Mouse (Mus musculus) splenic B cell, adult 2 months (primary cell): ENCODE results near the gene Insc.

Experiments
- DNase-seq: peaks from one replicate; pipeline ENCODE4 v3.0.0-alpha.2; 2011; ENCODE audit warnings: low read depth, low spot score
- H3K27me3 ChIP-seq: 2 replicates; pipeline ENCODE4 v1.6.1; 2012; ENCODE audit warnings: mild to moderate bottlenecking, low read length, moderate library complexity, mixed read lengths; ENCODE audit not compliant: control insufficient read depth, poor library complexity, insufficient read depth, severe bottlenecking
- H3K36me3 ChIP-seq: 2 replicates; pipeline ENCODE4 v1.6.1; 2012; ENCODE audit warnings: mild to moderate bottlenecking, low read length, moderate library complexity, mixed read lengths; ENCODE audit not compliant: control insufficient read depth, poor library complexity, insufficient read depth, severe bottlenecking

Gene Insc

GRCm38 (mm10) chr7:114822736-114823135, 79.2 kb downstream of the Insc start:
- Histone ChIP-seq H3K36me3 (no peaks in the 10 kb centered on the region), H3K27me3 (no peaks in the 10 kb centered on the region)
- DNase-seq, result no peak

GRCm38 (mm10) chr7:114827360-114827759, 83.9 kb downstream of the Insc start:
- no peaks in the 10 kb centered on the region for H3K36me3 ChIP-seq
- no peak for DNase-seq
- H3K27me3 ChIP-seq, result no peaks in the 10 kb centered on the region

- Histone ChIP-seq H3K27me3 (no peaks in the 10 kb centered on the region), H3K36me3 (no peaks in the 10 kb centered on the region)
- no peak for DNase-seq
Observed at GRCm38 (mm10) chr7:114832257-114832940, 88.9 kb downstream of the Insc start.

- Histone ChIP-seq H3K36me3 (no peaks in the 10 kb centered on the region), H3K27me3 (no peaks in the 10 kb centered on the region)
- no peak for DNase-seq
Observed at GRCm38 (mm10) chr7:114834504-114834903, 91.0 kb downstream of the Insc start.

- no peaks in the 10 kb centered on the region for H3K36me3 ChIP-seq
- no peak for DNase-seq
- H3K27me3 ChIP-seq, result no peaks in the 10 kb centered on the region
Observed at GRCm38 (mm10) chr7:114837268-114837667, 93.8 kb downstream of the Insc start.

- Histone ChIP-seq H3K27me3 (no peaks in the 10 kb centered on the region), H3K36me3 (no peaks in the 10 kb centered on the region)
- no peak for DNase-seq
Observed at GRCm38 (mm10) chr7:114840029-114840745, 96.7 kb downstream of the Insc start.

- Histone ChIP-seq H3K27me3 (no peaks in the 10 kb centered on the region), H3K36me3 (no peaks in the 10 kb centered on the region)
- no peak for DNase-seq
Observed at GRCm38 (mm10) chr7:114842644-114843211, 99.2 kb downstream of the Insc start.

- DNase-seq, result no peak
- H3K27me3 ChIP-seq, result no peaks in the 10 kb centered on the region
- H3K36me3 ChIP-seq, result no peaks in the 10 kb centered on the region
Observed at GRCm38 (mm10) chr7:114847179-114847578, 103.7 kb downstream of the Insc start.

- DNase-seq, result no peak
- Histone ChIP-seq H3K27me3 (no peaks in the 10 kb centered on the region), H3K36me3 (no peaks in the 10 kb centered on the region)
Observed at GRCm38 (mm10) chr7:114852387-114852786, 108.9 kb downstream of the Insc start.

- Histone ChIP-seq H3K27me3 (no peaks in the 10 kb centered on the region), H3K36me3 (no peaks in the 10 kb centered on the region)
- DNase-seq, result no peak
Observed at GRCm38 (mm10) chr7:114854169-114854568, 110.7 kb downstream of the Insc start.

- Histone ChIP-seq H3K36me3 (no peaks in the 10 kb centered on the region), H3K27me3 (no peaks in the 10 kb centered on the region)
- no peak for DNase-seq
Observed at GRCm38 (mm10) chr7:114860858-114861523, 117.5 kb downstream of the Insc start.

- DNase-seq, result no peak
- Histone ChIP-seq H3K27me3 (no peaks in the 10 kb centered on the region), H3K36me3 (no peaks in the 10 kb centered on the region)
Observed at GRCm38 (mm10) chr7:114873315-114874012, 130.0 kb downstream of the Insc start.

GRCm38 (mm10) chr7:114874032-114874441, 130.5 kb downstream of the Insc start:
- no peak for DNase-seq
- Histone ChIP-seq H3K27me3 (no peaks in the 10 kb centered on the region), H3K36me3 (no peaks in the 10 kb centered on the region)

- Histone ChIP-seq H3K27me3 (no peaks in the 10 kb centered on the region), H3K36me3 (no peaks in the 10 kb centered on the region)
- DNase-seq, result no peak
Observed at GRCm38 (mm10) chr7:114874579-114874978, 131.1 kb downstream of the Insc start.
